In the genomic region with DNA sequence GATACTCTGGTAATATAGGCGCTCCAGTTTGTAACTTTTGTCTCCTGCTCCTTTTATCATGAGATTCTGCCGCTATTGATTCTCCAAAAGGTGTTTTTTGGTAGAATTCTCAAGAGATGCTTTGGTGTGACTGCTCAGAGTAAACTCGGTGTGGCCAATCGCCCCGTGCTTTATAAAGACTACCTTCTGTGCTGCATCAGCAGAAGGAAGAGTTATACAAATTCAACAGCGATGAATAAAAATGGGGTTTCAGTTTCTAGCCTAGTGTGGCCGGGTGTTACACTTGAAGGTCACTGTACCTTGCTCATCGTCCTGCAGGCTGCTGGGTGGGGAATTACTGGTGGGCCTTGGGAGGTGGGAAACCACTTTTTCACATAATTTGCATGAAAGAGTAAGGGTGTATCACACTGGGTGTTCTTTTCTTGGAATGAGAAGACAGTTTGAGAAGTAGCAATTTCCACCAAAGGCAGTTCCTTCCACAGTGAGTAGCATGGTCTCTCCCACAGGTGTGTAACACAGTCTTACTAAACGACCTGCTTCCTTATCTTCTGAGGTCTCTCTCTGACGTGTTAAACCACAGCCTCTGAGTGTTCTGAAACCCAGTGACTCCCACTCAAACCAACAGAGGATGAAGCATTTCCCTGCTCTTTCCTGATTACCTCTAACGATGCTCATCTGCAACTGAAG, we compare ENCODE assay signal across 23 mouse cellular contexts. TPM values are rescaled to one million over a fixed set of nuclear protein-coding genes. Genes with fewer than 3 reads are reported as not detected.
DNase-seq lines count a peak whose midpoint lies in the region; ATAC-seq lines count a peak whose summit lies in the region.
"Had no signal": no experiment of that assay in that cellular context is flagged by ENCODE, and none has a peak within 500 bp of the region (broad histone marks: within the 10 kb centered on the region; RNA-seq: fewer than 3 reads in every experiment).

No protein-coding gene starts in this region.

- no peak overlapping the region for H3K4me3 ChIP-seq in liver, embryonic 16.5 days (ENCODE audit: low read depth, low read length)
- H3K4me3 ChIP-seq: embryonic facial prominence, embryonic 15.5 days; forebrain, embryonic 12.5 days; heart, embryonic 10.5 days; limb, embryonic 12.5 days; myocyte; stomach, embryonic 15.5 days had no signal

- peaks cover 20% of the 10 kb centered on the region for H3K4me1 ChIP-seq in liver, embryonic 16.5 days (ENCODE audit: control insufficient read depth, low read depth, low read length)

- no peak overlapping the region for H3K9ac ChIP-seq in liver, embryonic 16.5 days (ENCODE audit: low read depth, low read length)
- H3K9ac ChIP-seq: embryonic facial prominence, embryonic 15.5 days; forebrain, embryonic 12.5 days; hindbrain, embryonic 14.5 days; limb, embryonic 12.5 days; stomach, embryonic 15.5 days had no signal

- intact Hi-C loops in gastrocnemius, postnatal 36 days (cut with DNase I), result no loop called here

- no peaks in the 10 kb centered on the region; the same call in 1 of the 2 replicates for H3K36me3 ChIP-seq in liver, embryonic 16.5 days (ENCODE audit: control insufficient read depth, insufficient read depth)
- H3K36me3 ChIP-seq: embryonic facial prominence, embryonic 15.5 days; forebrain, embryonic 12.5 days; heart, embryonic 10.5 days; stomach, embryonic 15.5 days had no signal

- WGBS in liver, embryonic 16.5 days (ENCODE audit: insufficient replicate concordance), result 72% methylated on average over 11 of the region's 11 CpGs

- no peak overlapping the region for H3K4me2 ChIP-seq in liver, embryonic 16.5 days (ENCODE audit: low read depth, low read length)
- H3K4me2 ChIP-seq: embryonic facial prominence, embryonic 15.5 days; forebrain, embryonic 12.5 days; hindbrain, embryonic 14.5 days; limb, embryonic 12.5 days; stomach, embryonic 15.5 days had no signal

- no peak for ATAC-seq in liver, embryonic 16.5 days (ENCODE audit: low read depth)
- no peak for ATAC-seq in erythroid progenitor cell, adult 5-6 weeks (replicated peaks; ENCODE audit: low FRiP score, poor library complexity, severe bottlenecking)

- H3K9me3 ChIP-seq in liver, embryonic 16.5 days (replicated peaks; ENCODE audit: control insufficient read depth, low read length), result no peaks in the 10 kb centered on the region
- H3K9me3 ChIP-seq: embryonic facial prominence, embryonic 15.5 days; forebrain, embryonic 12.5 days; G1E; heart, embryonic 10.5 days; limb, embryonic 12.5 days; stomach, embryonic 15.5 days had no signal

- no peaks in the 10 kb centered on the region for H3K27me3 ChIP-seq in liver, embryonic 16.5 days (ENCODE audit: control insufficient read depth, insufficient read depth, low read depth, low read length)
- H3K27me3 ChIP-seq: embryonic facial prominence, embryonic 15.5 days; forebrain, embryonic 12.5 days; limb, embryonic 12.5 days; stomach, embryonic 15.5 days had no signal

- 0 out of 2 replicates have a peak overlapping the region, but pooled peaks have one; percentile 6 for H3K27ac ChIP-seq in liver, embryonic 16.5 days (ENCODE audit: low read length)
- H3K27ac ChIP-seq: embryonic facial prominence, embryonic 15.5 days; forebrain, embryonic 12.5 days; hindbrain, embryonic 14.5 days; limb, embryonic 12.5 days; stomach, embryonic 15.5 days had no signal

- DNase-seq in A20 (ENCODE audit: low read depth, low spot score), result peak; percentile 85
- peak; percentile 44 for DNase-seq in B cell, adult 2 months
- peak; percentile 28 for DNase-seq in ZHBTc4 (ENCODE audit: low read depth, low spot score)
- no peak for DNase-seq in gastrocnemius, postnatal 36 days
- DNase-seq in left cerebral cortex, adult 8-10 months (ENCODE audit: low spot score in 2 of 2), result no peak
- no peak for DNase-seq in adipocyte (ENCODE audit: low spot score)
- DNase-seq: adrenal gland, adult 2 months; cerebellum, adult 18-20 months; gastrocnemius, postnatal 25 days; heart, postnatal 14 days; kidney, adult 18-20 months; kidney, postnatal 14 days; midbrain, embryonic 14.5 days had no signal

RNA-seq across cellular contexts. Expression of a gene that starts 46.6 kb away (rescaled TPM):
- 27.2 and 27.8 TPM in 2 replicates for polyA plus RNA-seq in liver, embryonic 16.5 days (2015; fragmentation: Nextera tagmentation; extraction: Ambion mirVana)
- 1 to 10 TPM; 1.9 to 2.8 TPM for total RNA-seq in gastrocnemius, postnatal 36 days (2021)
- 10 to 100 TPM; 53.1 to 56.3 (median 54.5) TPM for total RNA-seq in left cerebral cortex, adult 8-10 months (2022)
- 66.3 and 66.7 TPM in 2 replicates for total RNA-seq in erythroid progenitor cell, adult 5-6 weeks (2015; ENCODE audit: low replicate concordance)
- total RNA-seq in erythroid progenitor cell, adult 5-6 weeks (2017; ENCODE audit: low replicate concordance), result 88.6 and 120 TPM in 2 replicates

Comparison
In these comparisons a context has a peak if more than half of its experiments do, and no peak if none do; other contexts are left out.
1. DNase-seq: peak in A20 (single experiment), B cell, adult 2 months (2 of 2) and ZHBTc4 (single experiment); none in gastrocnemius, postnatal 36 days (0 of 2), left cerebral cortex, adult 8-10 months (0 of 2) and adipocyte (single experiment).
2. RNA of a gene that starts 46.6 kb away (total RNA-seq): 66.3 to 120 TPM in erythroid progenitor cell, adult 5-6 weeks and 53.1 to 56.3 TPM in left cerebral cortex, adult 8-10 months; 1.9 to 2.8 TPM in gastrocnemius, postnatal 36 days; every median in the first group is over 10 times any median in the second.